Mouse (Mus musculus): ENCODE results near the gene Pim1.
A peak's percentile ranks its signal among the peaks of the same experiment; 100 is the strongest.
"Not testable (repeated sequence)": the region's sequence is repeated elsewhere in the genome, so short reads cannot be mapped to it uniquely, and the experiment has no call there.

The Pim1 gene

GRCm38 (mm10) chr17:29494062-29494731 lies 3.6 kb downstream of the Pim1 start:
- DNase-seq (ENCODE audit: low spot score) = no peak

DNA sequence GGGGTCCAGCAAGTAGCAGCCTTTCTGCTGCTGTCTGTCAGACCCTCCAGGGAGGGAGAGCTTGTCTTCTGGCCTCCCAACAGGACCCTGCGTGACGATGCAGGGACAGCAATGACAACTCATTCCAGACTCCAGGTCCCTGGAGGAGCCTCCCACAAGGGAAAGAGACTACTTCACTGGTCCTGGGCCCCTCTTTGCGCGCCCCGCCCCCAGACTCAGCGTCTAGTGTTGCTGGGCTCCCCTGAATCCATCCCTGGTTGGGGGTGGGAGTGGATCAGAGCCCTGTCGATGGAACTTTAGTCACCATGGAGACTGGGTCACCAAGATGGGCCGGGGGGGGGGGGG lies 4.2 kb downstream of the Pim1 start:
- DNase-seq (ENCODE audit: low spot score) = no peak

DNA sequence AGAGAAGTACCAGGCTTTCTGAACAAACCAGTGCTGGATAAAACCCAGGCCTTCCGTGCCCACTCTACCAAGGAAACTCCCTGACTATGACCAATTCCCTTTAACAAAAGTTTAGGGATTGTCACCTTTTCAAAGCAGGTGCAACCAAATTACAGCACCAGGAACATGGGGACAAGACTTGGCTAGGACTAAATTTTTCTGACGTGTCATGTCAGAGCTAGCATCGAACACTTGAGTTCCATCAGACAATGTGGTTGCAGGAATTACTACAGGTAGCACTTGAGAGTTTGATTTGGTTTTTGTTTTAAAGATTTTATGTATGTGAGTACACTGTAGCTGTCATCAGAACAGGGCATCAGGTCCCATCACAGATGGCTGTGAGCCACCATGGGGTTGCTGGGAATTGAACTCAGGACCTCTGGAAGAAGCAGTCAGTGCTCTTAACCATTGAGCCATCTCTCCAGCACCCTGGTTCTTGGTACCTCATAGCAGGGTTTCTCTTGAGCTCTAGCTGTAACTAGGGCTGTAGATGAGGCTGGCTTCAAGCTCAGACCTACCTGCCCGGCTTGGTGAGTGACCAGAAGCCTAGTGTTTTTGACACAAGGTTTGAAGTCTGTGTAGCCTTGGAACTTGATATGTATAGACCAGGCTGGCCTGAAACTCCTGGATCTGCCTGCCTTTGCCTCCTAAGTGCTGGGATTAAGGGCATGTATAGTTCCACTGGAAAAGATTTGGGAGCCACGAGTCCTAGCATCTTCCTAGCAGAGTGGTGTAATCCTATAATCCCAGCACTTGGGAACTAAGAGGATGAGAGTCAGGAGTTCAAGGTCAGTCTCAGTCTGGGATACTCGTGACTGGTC lies 5.9 kb downstream of the Pim1 start:
- no peak for DNase-seq (ENCODE audit: low spot score)

DNA sequence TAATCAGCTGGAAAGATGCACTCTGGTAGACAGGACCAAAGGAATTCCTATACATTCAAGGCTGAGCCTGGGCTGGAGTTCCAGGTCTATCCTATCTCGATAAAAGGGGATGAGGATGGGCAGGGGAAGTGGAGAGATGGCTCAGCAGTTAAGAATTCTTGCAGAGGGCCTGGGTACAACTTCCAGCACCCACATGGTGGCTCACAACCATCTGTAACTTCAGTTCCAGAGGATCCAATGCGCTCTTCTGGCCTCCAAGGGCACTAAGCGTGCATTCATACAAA lies 6.5 kb downstream of the Pim1 start:
- no peak for DNase-seq (ENCODE audit: low spot score)

GRCm38 (mm10) chr17:29497481-29497880 lies 6.9 kb downstream of the Pim1 start:
- not testable (repeated sequence) for DNase-seq (ENCODE audit: low spot score)

DNA sequence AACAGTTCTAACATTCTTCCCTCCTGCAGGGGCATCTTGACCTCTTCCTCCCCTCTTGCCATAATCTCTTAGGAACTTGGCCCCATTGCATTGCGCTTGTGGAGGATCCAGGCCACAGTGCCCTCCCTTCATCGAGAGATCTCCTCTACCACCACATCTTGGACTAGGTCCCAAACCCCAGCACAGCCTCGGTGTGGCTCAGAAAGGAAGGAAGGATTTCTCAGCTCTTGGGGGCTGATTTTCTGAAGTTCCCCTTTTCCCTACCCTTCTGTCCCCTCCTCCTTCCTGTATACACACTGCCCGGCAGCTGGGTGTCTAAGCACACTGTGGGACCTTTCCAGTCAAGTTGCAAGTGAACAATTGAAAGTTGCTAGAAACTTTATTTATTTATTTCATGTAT lies 7.5 kb downstream of the Pim1 start:
- no peak for DNase-seq (ENCODE audit: low spot score)

GRCm38 (mm10) chr17:29498952-29499351 lies 8.4 kb downstream of the Pim1 start:
- DNase-seq (ENCODE audit: low spot score) = not testable (repeated sequence)

DNA sequence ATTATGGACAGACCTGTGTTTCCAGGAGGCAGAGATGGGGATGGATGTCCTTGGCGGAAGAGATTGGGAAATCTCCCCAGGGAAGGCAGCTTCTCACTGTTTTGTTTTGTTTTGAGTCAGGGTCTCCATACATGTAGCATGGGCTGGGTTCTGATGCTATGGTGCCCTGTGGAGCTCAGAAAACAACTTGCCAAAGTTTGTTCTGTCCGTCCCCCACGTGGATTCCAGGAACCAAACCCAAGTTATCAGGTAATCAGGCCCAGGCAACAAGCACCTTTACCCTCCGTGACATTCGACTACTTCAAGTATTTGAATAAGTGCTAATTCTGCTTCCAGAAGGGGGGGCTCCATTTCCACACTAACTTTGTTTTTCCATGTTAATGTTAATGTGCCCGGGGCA lies 9.0 kb downstream of the Pim1 start:
- no peak for DNase-seq (ENCODE audit: low spot score)

GRCm38 (mm10) chr17:29500243-29500740 lies 9.7 kb downstream of the Pim1 start:
- no peak for DNase-seq (ENCODE audit: low spot score)

DNA sequence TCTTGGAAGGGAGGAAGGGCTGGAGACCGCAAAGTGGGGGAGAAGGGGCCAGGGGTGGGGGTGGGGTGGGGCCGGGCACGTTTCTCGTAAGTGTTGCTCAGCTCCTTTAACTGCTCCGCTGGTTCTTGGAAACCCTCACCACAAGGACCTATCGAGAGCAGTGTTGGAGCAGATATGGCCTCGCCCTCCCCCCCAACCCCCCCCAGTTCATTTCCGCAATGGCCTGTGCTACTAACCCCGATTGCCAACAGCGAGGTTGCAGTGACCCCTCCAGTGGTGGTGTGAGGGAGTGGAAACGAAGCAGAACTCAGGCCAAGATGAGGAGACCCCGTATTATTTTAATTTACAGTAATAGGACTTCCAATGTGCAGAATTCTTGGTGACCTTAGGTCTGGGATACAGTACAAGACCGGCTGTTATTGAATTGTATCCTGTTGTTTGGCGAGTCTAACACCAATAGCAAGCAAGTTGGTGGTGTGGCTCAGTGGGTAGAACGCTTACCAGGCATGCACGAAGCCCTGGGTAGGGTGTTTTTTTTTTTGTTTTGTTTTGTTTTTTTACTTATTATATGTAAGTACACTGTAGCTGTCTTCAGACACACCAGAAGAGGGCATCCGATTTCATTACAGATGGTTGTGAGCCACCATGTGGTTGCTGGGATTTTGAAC lies 10.4 kb downstream of the Pim1 start:
- no peak for DNase-seq (ENCODE audit: low spot score)

- DNase-seq (ENCODE audit: low spot score) = no peak
These were observed 11.6 kb downstream of the Pim1 start for GRCm38 (mm10) chr17:29502005-29502668.

DNA sequence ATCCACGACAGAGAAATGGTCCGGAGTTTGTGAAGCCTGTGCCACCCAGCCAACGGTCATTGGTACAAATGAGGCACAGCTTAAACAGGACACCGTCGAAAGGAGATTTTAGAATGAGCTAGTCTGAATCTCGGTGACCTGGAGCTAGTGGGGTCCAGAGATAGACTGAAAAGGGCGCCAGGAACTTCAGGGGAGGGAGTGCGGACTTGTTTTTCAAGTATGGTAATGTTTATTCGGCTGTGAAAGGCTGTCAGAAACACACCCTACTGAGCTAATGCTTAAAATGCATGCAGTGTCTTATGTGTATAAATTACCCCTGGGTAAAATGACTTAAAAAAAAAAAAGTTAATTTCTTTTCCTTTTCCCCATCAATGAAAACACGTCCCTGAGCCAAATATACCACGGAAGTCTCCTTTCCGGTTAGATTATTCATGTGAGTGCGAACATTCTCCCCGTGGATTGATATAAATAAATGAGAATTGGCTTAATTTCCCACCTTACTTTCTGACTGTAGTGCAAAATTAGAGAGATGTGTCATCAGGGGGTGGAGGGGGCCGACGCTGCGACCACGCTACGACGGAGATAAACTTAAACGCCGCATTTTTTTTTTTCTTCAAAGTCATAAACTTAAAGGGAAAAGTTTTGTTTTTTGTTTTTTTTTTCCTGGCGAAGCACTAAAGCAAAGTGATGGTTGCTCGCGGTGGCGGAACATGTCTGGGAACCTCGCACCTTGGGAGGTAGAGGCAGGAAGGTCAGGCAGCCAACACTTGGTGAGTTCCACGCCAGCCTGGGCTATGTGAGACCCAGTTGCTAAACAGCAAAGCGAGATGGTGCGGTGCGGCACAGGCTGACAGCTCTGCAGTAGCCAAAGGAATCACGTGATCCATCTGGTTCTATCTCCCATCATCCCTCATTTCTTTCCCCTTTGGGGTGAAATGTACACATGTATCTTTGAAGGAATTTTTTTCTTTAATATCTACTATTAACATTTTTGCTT lies 12.4 kb downstream of the Pim1 start:
- no peak for DNase-seq (ENCODE audit: low spot score)

- DNase-seq (ENCODE audit: low spot score) = no peak
These were observed 13.1 kb downstream of the Pim1 start for GRCm38 (mm10) chr17:29503700-29504099.

DNA sequence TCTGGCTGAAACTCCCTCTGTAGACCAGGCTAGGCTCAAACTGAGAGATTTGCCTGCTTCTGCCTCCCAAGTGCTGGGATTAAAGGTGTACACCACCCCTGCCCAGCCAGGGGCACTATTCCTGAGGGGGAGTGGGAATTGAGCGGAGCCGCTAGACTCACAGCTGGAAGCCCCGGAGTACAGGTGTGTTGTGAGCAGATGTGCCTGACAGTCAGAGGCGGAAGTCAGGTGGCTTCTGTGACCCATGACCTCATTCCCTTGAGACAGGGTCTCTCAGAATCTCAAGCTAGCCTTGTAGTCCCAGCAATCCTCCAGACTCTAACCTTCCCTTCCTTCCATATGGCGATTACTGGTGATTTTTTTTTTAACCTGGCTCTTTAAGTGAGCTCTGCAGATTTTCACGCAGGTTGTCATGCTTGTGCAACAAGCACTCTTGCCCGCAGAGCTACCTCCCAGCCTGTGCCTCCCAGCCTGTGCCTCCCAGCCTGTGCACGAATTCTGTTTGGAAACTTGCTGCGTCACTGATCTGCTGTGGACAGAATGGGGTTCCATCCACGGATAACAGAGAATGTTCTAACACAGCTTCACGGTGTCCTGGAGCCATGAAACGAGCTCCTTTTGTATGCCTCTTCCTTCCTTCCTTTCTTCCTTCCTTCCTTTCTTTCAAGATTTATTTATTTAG lies 18.5 kb downstream of the Pim1 start:
- no peak for DNase-seq (ENCODE audit: low spot score)

GRCm38 (mm10) chr17:29510691-29511090 lies 20.1 kb downstream of the Pim1 start:
- DNase-seq (ENCODE audit: low spot score) = no peak

DNA sequence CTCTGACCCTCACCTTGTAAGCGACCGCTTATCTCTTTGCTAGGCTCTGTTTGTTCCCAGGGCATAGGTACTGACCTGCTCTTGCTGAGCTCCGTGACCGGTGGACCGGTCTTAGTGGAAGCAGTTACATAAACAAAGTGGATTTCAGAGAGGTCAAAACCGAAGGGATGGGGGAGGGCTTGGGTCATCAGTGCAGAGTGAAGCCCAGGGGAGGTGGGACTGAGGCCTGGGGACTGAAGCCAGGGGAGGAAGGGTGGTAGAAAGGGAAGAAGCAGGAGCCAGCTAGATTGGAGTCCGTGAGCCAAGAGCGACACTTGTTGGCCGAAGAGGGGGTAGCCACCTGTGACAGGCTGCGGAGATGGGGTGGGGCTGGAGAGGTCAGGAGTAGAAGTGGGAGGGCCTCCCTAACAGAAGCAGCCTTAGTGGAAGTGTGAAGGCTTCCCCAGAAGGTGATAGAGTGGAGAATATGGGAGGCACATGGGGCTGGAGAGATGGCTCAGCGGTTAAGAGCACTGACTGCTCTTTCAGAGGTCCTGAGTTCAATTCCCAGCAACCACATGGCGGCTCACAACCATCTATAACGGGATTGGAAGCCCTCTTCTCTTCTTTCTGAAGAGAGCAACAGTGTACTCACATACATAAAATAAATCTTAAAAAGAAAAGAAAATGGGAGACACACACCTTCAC lies 22.6 kb downstream of the Pim1 start:
- DNase-seq (ENCODE audit: low spot score) = no peak

DNA sequence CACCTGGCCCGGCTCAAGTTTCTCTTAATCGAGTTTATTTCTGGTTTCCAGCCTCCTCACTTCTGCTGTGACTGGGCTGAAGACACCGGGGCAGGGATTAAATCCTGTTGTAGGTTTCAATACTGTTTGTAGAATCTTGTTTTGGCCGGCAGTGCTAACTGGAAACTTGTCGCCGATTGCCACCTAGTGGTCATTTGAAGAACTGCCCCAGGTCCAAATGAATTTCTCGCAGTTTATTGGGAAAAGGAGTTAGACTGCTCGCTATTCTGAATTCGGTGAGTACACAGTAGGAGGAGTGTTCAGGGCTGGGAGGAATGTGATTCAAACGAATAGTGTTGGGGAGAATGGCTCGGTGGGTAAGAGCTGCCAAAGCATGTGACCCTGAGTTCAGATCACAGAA lies 23.9 kb downstream of the Pim1 start:
- DNase-seq (ENCODE audit: low spot score) = peak; percentile 53

GRCm38 (mm10) chr17:29518665-29519064 lies 28.1 kb downstream of the Pim1 start:
- DNase-seq (ENCODE audit: low spot score) = not testable (repeated sequence)

DNA sequence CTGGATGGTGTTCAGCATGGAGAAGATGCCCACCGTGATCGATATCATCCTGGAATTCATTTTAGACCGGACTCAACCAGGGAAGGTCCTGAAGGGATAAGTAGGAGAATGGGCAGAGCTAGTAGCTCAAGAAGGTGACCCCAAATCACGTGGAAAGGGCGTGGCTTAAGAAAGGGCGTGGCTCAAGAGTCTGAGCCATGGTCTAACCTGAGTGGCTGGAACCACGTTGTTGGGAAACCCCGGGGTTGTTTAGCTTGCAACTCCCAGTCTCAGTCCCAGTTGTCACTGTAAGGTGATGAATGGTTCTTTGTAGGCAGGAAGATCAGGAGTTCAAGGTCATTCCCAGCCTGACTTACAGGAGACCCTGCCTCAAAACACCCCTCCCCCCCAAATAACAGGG lies 29.2 kb downstream of the Pim1 start:
- DNase-seq (ENCODE audit: low spot score) = no peak

GRCm38 (mm10) chr17:29525613-29526012 lies 35.1 kb downstream of the Pim1 start:
- DNase-seq (ENCODE audit: low spot score) = no peak

All from urinary bladder, postnatal 10 days (tissue).